ENCODE assay signal across 9 mouse cellular contexts in genomic region chr9:105394720-105395119, GRCm38 (mm10). TPM values are rescaled to one million over a fixed set of nuclear protein-coding genes. Genes with fewer than 3 reads are reported as not detected.
DNase-seq lines count a peak whose midpoint lies in the region; ATAC-seq and TF ChIP-seq lines count a peak whose summit lies in the region.
"Had no signal": no experiment of that assay in that cellular context is flagged by ENCODE, and none has a peak within 500 bp of the region (broad histone marks: within the 10 kb centered on the region; RNA-seq: fewer than 3 reads in every experiment).

No protein-coding gene starts in this region.

- no peak for DNase-seq in lung, postnatal 14 days
- DNase-seq in limb, embryonic 14.5 days (ENCODE audit: low spot score) = no peak
- DNase-seq in c-Kit-positive CD71-positive TER-119-positive erythroid progenitor cells, embryonic 14.5 days (ENCODE audit: low spot score) = no peak
- DNase-seq in adrenal gland, adult 18-20 months (ENCODE audit: low spot score in 2 of 2) = no peak
- no peak for DNase-seq in ovary, postnatal 10 days (ENCODE audit: low spot score)

- no peak overlapping the region; the same call in 1 of the 2 replicates for H3K9ac ChIP-seq in lung, embryonic 15.5 days
- H3K9ac ChIP-seq in limb, embryonic 14.5 days (ENCODE audit: low read depth, low read length, severe bottlenecking) = peak overlapping the region; percentile 65; the same call in 1 of the 2 replicates

- no peaks in the 10 kb centered on the region for H3K9me3 ChIP-seq in lung, embryonic 15.5 days
- no peaks in the 10 kb centered on the region for H3K9me3 ChIP-seq in limb, embryonic 14.5 days (ENCODE audit: control insufficient read depth, low read length)

- H3K4me1 ChIP-seq in lung, embryonic 15.5 days = peaks cover 11% of the 10 kb centered on the region
- peaks cover 11% of the 10 kb centered on the region for H3K4me1 ChIP-seq in limb, embryonic 14.5 days (ENCODE audit: control insufficient read depth, insufficient read depth, low read length)
- H3K4me1 ChIP-seq in small intestine, adult 2 months (ENCODE audit: control insufficient read depth, insufficient read depth, insufficient read length, low read length) = peaks cover 5% of the 10 kb centered on the region; the same call in 1 of the 2 replicates

- no peak for TF ChIP-seq POLR2A in limb, embryonic 14.5 days (IDR thresholded peaks at IDR 0.05; ENCODE audit: borderline replicate concordance, extremely low read depth, insufficient read depth, insufficient read length)
- TF ChIP-seq POLR2A in small intestine, adult 2 months (IDR thresholded peaks at IDR 0.05; ENCODE audit: low read depth, low read length) = no peak

- no peak for TF ChIP-seq CTCF in small intestine, adult 2 months (IDR thresholded peaks at IDR 0.05; ENCODE audit: extremely low read depth, insufficient read length, insufficient replicate concordance, low read depth, low read length)

- 12% methylated on average over 11 of the region's 11 CpGs for WGBS in lung, embryonic 15.5 days
- 12% methylated on average over 11 of the region's 11 CpGs for WGBS in limb, embryonic 14.5 days
- 10% methylated on average over 11 of the region's 11 CpGs for WGBS in small intestine, adult 2 months

- peak overlapping the region; percentile 70 for H3K4me2 ChIP-seq in lung, embryonic 15.5 days
- H3K4me2 ChIP-seq in limb, embryonic 14.5 days (replicated peaks; ENCODE audit: low read depth, low read length, severe bottlenecking) = peak overlapping the region; percentile 67

- H3K27me3 ChIP-seq in lung, embryonic 15.5 days = no peaks in the 10 kb centered on the region
- H3K27me3 ChIP-seq in limb, embryonic 14.5 days (ENCODE audit: control insufficient read depth, insufficient read depth, low read length) = no peaks in the 10 kb centered on the region
- H3K27me3 ChIP-seq in small intestine, adult 2 months (ENCODE audit: control insufficient read depth, insufficient read depth, low read length) = no peaks in the 10 kb centered on the region

- peaks cover 12% of the 10 kb centered on the region; the same call in 1 of the 2 replicates for H3K36me3 ChIP-seq in lung, embryonic 15.5 days
- peaks cover 4% of the 10 kb centered on the region; the same call in 1 of the 2 replicates for H3K36me3 ChIP-seq in limb, embryonic 14.5 days (ENCODE audit: control insufficient read depth, insufficient read depth, low read length)
- H3K36me3 ChIP-seq in small intestine, adult 2 months (ENCODE audit: control insufficient read depth, insufficient read depth, low read length) = peaks cover 10% of the 10 kb centered on the region

- no peak for ATAC-seq in lung, embryonic 15.5 days (ENCODE audit: borderline replicate concordance, extremely low read depth, low FRiP score, low TSS enrichment)
- peak; percentile 18 for ATAC-seq in erythroblast, adult 5-6 weeks (replicated peaks; ENCODE audit: low FRiP score, poor library complexity, severe bottlenecking)
- no peak for ATAC-seq in limb, embryonic 14.5 days (ENCODE audit: low FRiP score, low read depth)

- H3K4me3 ChIP-seq in lung, embryonic 15.5 days = peak overlapping the region; percentile 86
- H3K4me3 ChIP-seq in limb, embryonic 14.5 days (replicated peaks; ENCODE audit: low read length) = peak overlapping the region; percentile 64
- H3K4me3 ChIP-seq in small intestine, adult 2 months (ENCODE audit: low read depth, low read length) = peak overlapping the region; percentile 74

- no peak overlapping the region for H3K27ac ChIP-seq in lung, embryonic 15.5 days
- no peak overlapping the region for H3K27ac ChIP-seq in limb, embryonic 14.5 days (replicated peaks; ENCODE audit: low read depth, low read length)
- no peak overlapping the region for H3K27ac ChIP-seq in small intestine, adult 2 months (ENCODE audit: insufficient read depth, low read depth, low read length)

RNA-seq across cellular contexts. Expression of gene Aste1, which starts 0.5 kb away (rescaled TPM):
- polyA plus RNA-seq in lung, embryonic 15.5 days (2015; fragmentation: Nextera tagmentation; extraction: Ambion mirVana) = 13.6 and 14.3 TPM in 2 replicates
- 2.3 and 3.1 TPM in 2 replicates for total RNA-seq in erythroblast, adult 5-6 weeks (2015; ENCODE audit: low replicate concordance)
- 3.9 and 5.3 TPM in 2 replicates for total RNA-seq in erythroblast, adult 5-6 weeks (2017; ENCODE audit: low replicate concordance)
- polyA plus RNA-seq in limb, embryonic 14.5 days (2012; rRNA removed) = 10.6 and 12.5 TPM in 2 replicates
- polyA plus RNA-seq in limb, embryonic 14.5 days (2014; fragmentation: Nextera tagmentation; extraction: Ambion mirVana) = 10.5 and 11.6 TPM in 2 replicates
- 2.3 and 4.6 TPM in 2 replicates for polyA plus RNA-seq in small intestine, adult 2 months (2012; rRNA removed)
- 10 to 100 TPM; 11.4 to 13.8 TPM for total RNA-seq in adrenal gland, adult 18-20 months (2021)

RNA-seq across cellular contexts. Expression of gene Nek11, which starts 0.6 kb away (rescaled TPM):
- polyA plus RNA-seq in lung, embryonic 15.5 days (2015; fragmentation: Nextera tagmentation; extraction: Ambion mirVana) = 0.60 and 1.5 TPM in 2 replicates
- total RNA-seq in erythroblast, adult 5-6 weeks (2015; ENCODE audit: low replicate concordance) = not detected in 2 replicates
- total RNA-seq in erythroblast, adult 5-6 weeks (2017; ENCODE audit: low replicate concordance) = not detected in 2 replicates
- polyA plus RNA-seq in limb, embryonic 14.5 days (2012; rRNA removed) = 0.13 and 0.19 TPM in 2 replicates
- 0.14 and 0.15 TPM in 2 replicates for polyA plus RNA-seq in limb, embryonic 14.5 days (2014; fragmentation: Nextera tagmentation; extraction: Ambion mirVana)
- not detected in 2 replicates for polyA plus RNA-seq in small intestine, adult 2 months (2012; rRNA removed)
- under 1 TPM; 0.17 to 0.32 TPM for total RNA-seq in adrenal gland, adult 18-20 months (2021)
- total RNA-seq: adrenal gland, postnatal 25 days had no signal
